Mouse (Mus musculus) midbrain, embryonic 10.5 days (tissue): ENCODE data around the gene Cacul1. TPM values are rescaled to one million over a fixed set of nuclear protein-coding genes. Genes with fewer than 3 reads are reported as not detected.

ENCODE experiments used
- DNase-seq: peaks from one replicate; pipeline ENCODE4 v3.0.0-alpha.2; 2017; ENCODE audit warnings: low spot score
- H3K27ac ChIP-seq: fragments of 300-500 bp; sonication (generic); replicated peaks from 2 replicates; pipeline ENCODE4 v1.5.1; 2016; ENCODE audit warnings: mild to moderate bottlenecking
- H3K27me3 ChIP-seq: fragments of 300-500 bp; sonication (generic); 2 replicates; pipeline ENCODE4 v1.6.1; 2016; ENCODE audit warnings: low read depth, mild to moderate bottlenecking; ENCODE audit not compliant: poor library complexity, severe bottlenecking
- H3K36me3 ChIP-seq: fragments of 300-500 bp; sonication (generic); 2 replicates; pipeline ENCODE4 v1.6.1; 2016; ENCODE audit warnings: mild to moderate bottlenecking, moderate library complexity
- H3K4me1 ChIP-seq: fragments of 300-500 bp; sonication (generic); 2 replicates; pipeline ENCODE4 v1.6.1; 2016
- H3K4me3 ChIP-seq: fragments of 300-500 bp; sonication (generic); 2 replicates; pipeline ENCODE4 v1.5.1; 2016; ENCODE audit warnings: mild to moderate bottlenecking, moderate library complexity
- H3K9me3 ChIP-seq: fragments of 300-500 bp; sonication (generic); replicated peaks from 2 replicates; pipeline ENCODE4 v1.6.1; 2016; ENCODE audit warnings: mild to moderate bottlenecking
- WGBS: fragments of 180-500 bp; shearing (Covaris S2); methylation state at CpG from one replicate; pipeline ENCODE4 v1.1.7; 2016; 5-methylcytosine and 5-hydroxymethylcytosine counted together
- polyA plus RNA-seq: library from polyadenylated mRNA; unstranded; fragments of >200 nt; fragmentation: Nextera tagmentation; extraction: Ambion mirVana; gene quantifications from 2 replicates; pipeline ENCODE4 v1.2.1, GENCODE M21; 2016

Gene Cacul1
- polyA plus RNA-seq, 1 experiment from 2014 or later, result 23.4 TPM

DNA sequence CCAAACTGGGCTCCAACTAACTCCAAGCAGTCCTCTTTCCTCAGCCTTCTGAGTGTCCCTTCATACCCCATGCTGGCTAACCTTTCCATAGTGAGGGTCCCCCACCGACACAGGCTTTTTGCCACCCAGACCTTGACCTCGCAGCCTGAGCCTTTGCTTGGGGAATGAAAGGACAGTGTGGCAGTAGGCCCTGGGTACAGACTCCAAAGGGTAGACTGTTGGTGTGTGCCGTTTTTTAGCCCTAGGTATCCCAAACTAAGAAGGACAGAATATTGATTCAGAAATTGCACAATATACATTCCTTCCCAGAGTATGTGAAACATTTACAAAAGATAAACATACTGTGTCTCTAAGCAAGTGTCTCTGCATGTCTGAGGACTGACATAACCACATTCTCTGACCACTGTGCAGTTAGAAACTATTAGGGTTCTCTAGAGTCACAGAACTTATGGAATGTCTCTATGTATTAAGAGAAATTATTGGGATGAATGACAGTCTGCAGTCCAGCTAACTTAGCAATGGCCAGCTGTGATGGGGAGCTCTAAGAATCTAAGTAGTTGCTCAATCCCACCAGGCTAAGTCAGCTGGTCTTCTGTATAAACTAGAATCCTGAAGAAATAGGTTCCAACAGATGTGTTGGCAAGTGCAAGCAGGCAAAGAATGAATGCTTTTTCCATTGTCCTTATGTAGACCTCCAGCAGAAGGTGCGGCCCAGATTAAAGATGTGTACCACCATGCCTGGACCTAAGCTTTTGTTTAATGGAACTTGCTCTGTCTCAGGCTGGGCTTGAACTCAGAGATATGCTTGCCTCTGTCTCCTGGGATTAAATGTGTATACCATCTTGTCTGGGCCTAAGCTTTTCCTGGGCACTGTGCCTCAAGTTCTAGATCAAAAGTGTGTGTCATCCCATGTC lies 809 bp upstream of the Cacul1 start:
- peak overlapping the region; percentile 95 for H3K27ac ChIP-seq
- H3K27me3 ChIP-seq, result no peaks in the 10 kb centered on the region
- peak overlapping the region; percentile 97 for H3K4me3 ChIP-seq
- H3K36me3 ChIP-seq, result peaks cover 8% of the 10 kb centered on the region; the same call in 1 of the 2 replicates
- no peaks in the 10 kb centered on the region for H3K9me3 ChIP-seq
- 40% methylated on average over 4 of the region's 4 CpGs for WGBS
- H3K4me1 ChIP-seq, result peaks cover 35% of the 10 kb centered on the region
- DNase-seq, result no peak

DNA sequence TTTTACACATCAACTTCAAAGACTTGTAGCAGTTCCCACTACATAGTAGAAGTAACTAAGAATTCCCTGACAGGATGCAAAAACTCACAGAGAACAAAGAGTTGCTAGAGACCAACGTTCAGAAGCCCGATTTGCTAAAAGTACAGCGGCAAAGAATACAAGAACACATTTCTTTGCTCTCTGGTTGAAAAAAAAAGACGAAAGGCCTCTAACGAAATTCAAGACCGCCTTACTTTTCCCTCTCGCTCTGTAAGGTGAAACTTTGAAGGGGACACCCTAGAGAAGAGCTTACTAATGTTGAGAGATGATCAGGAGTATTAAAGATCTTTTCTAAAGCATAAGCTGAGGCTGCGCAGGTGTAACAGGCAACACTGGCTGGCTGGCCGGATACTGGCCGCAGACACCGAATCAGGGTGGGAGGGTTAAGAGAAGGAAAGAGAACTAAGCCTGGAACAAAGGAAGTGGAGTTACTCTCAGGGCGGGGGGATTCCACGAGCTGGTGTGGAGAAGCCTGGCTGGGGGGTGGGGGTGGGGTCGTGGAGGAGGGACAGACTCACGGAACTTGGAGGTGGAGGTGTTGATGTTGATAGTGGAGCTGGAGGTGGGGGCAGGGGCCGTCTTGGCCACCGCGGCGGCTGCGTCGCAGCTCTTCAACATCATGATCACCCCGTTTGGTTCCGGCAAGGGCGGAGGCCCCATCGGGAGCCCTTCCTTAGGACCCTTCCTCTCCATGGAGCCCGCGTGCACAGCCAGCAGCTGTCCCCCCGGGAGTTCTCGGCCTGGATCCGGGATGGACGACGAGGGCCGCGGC lies 849 bp downstream of the Cacul1 start:
- Histone ChIP-seq H3K36me3 (peaks cover 11% of the 10 kb centered on the region; the same call in 1 of the 2 replicates), H3K4me3 (peak overlapping the region; percentile 97), H3K4me1 (peaks cover 35% of the 10 kb centered on the region), H3K27ac (peak overlapping the region; percentile 95), H3K27me3 (no peaks in the 10 kb centered on the region), H3K9me3 (no peaks in the 10 kb centered on the region)
- DNase-seq, result peak; percentile 58
- WGBS, result under 1% methylated on average over 34 of the region's 34 CpGs

DNA sequence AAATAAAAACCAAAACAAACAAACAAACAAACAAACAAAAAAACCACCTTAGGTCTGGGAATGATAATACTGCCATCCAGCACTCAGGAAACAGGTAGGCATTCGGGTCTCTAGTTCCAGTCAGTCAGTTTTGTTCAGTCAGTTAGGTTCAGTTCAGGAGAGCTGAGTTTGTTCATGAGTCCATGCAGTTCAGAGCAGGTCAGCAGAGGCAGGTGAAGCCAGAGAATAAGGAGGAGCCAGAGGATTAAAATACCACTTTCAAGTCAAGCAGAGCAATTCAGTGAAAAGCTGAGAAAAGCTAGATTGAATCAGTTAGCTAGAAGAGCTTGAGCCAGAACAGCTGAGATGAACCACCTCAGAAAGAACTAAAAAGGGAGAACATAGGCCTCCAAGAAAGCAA lies 4.1 kb downstream of the Cacul1 start:
- peaks cover 24% of the 10 kb centered on the region for H3K36me3 ChIP-seq
- H3K9me3 ChIP-seq, result no peaks in the 10 kb centered on the region
- H3K27ac ChIP-seq, result no peak overlapping the region
- peaks cover 35% of the 10 kb centered on the region for H3K4me1 ChIP-seq
- no peak overlapping the region for H3K4me3 ChIP-seq
- WGBS, result 95% methylated on average over 1 of the region's 1 CpGs
- no peak for DNase-seq
- H3K27me3 ChIP-seq, result no peaks in the 10 kb centered on the region

DNA sequence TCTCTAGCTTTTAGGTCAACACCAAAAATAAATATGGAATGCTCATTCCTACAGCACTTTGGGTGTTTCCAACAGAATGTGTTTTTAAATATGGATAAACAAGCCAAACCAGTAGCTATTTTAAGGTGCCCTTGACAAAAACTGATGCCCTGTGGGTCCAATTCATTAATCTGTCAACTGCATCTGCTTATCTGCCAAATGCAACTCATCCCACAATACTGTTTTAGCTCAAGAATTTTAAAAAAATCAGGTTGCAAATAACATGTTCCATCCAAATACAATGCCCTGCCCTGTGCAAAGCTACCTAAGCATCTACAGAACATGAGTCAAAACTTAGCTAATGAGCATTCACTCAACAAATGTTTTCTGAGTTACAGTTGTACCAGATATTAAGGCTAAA lies 20.3 kb downstream of the Cacul1 start:
- H3K27ac ChIP-seq, result no peak overlapping the region
- no peak for DNase-seq
- H3K4me1 ChIP-seq, result peaks cover 9% of the 10 kb centered on the region; the same call in 1 of the 2 replicates
- H3K36me3 ChIP-seq, result peaks cover 30% of the 10 kb centered on the region
- no peak overlapping the region for H3K4me3 ChIP-seq
- no peaks in the 10 kb centered on the region for H3K27me3 ChIP-seq
- H3K9me3 ChIP-seq, result no peaks in the 10 kb centered on the region

DNA sequence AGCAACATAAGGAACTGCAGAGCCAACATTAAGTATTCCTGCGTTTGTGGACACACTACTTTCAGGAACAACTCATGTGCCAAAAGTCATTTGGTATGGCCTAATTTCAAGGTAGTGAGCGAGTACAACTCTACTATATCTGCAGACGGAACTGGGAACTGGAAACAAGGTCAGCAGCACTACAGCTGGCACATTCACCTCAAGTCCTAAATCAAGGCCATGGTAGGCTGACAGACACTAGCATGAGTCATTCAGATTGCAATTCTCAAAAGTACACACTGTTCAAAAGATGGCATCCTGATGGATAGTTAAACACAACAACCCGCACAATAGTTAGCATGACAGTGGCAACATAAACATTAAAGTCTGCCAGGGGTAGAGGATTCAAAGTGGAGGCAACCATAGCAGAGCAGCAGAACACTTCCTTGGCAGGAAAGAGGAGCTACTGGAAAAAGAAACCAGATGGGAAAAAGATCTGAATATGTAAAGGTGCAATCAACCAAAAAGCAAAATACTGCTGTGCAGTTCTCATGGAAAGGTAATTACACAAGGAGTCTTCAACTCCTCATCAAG lies 25.9 kb downstream of the Cacul1 start:
- Histone ChIP-seq H3K4me1 (peaks cover 7% of the 10 kb centered on the region; the same call in 1 of the 2 replicates), H3K4me3 (no peak overlapping the region), H3K27ac (no peak overlapping the region), H3K9me3 (no peaks in the 10 kb centered on the region), H3K36me3 (peaks cover 40% of the 10 kb centered on the region), H3K27me3 (no peaks in the 10 kb centered on the region)
- DNase-seq, result no peak
- WGBS, result 89% methylated on average over 4 of the region's 4 CpGs

DNA sequence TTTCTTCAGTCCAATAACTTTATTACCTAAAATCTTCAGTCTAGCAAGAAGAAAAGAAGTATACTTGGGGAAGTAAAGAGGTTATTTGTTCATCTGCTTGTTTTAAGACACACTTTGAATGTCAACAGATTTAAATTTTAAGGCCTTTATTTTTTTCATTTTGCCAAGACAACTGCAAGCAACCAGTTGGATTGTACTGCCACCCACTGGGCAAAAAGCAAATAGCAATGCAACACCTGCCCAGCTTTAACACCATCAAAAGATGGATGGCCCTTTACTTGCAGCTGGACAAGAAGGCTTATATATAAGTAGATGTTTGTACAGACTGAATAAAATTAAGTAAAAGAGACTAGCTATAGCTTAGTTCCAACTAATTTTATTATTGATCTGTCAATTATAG lies 27.3 kb downstream of the Cacul1 start:
- Histone ChIP-seq H3K4me1 (peaks cover 7% of the 10 kb centered on the region; the same call in 1 of the 2 replicates), H3K27me3 (no peaks in the 10 kb centered on the region), H3K36me3 (peaks cover 41% of the 10 kb centered on the region), H3K9me3 (no peaks in the 10 kb centered on the region), H3K4me3 (no peak overlapping the region), H3K27ac (no peak overlapping the region)
- peak; percentile 19 for DNase-seq

DNA sequence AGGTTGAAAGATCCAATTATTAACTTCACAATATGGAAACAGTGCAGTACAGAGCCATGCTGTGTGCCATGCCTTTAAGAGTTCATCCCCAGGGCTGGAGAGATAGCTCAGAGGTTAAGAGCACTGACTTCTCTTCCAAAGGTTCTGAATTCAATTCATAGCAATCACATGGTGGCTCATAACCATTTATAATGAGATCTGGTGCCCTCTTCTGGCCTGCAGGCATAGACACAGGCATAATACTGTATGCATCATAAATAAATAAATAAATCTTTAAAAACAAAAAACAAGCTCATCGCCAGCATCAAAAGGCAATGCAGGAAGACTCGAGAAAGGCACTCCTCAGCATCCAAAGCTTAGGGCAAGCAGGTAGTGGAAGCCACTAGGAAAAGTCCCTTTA lies 37.5 kb downstream of the Cacul1 start:
- 86% methylated on average over 2 of the region's 2 CpGs for WGBS
- peaks cover 37% of the 10 kb centered on the region for H3K36me3 ChIP-seq
- no peaks in the 10 kb centered on the region for H3K27me3 ChIP-seq
- H3K4me1 ChIP-seq, result no peaks in the 10 kb centered on the region
- H3K27ac ChIP-seq, result no peak overlapping the region
- H3K9me3 ChIP-seq, result no peaks in the 10 kb centered on the region
- DNase-seq, result no peak
- no peak overlapping the region for H3K4me3 ChIP-seq

DNA sequence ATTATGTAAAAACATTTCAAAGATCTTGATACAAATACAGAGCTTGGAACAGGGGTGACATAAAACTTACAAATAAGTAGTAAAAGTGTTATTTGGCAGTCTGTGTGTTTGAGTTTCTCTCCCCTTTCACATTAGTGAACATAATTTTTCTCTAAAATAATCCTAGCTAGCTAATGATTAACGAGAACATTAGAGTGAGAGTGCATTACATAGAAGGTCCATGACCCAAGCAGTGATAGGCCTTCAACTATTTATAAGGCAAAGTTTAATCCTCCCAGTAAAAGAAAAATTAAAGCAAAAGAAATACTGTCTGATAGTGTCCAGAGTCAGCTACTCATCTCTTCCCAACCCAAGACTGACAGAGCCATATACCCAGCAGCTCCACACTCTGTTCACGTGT lies 48.9 kb downstream of the Cacul1 start:
- H3K27me3 ChIP-seq, result no peaks in the 10 kb centered on the region
- peaks cover 53% of the 10 kb centered on the region for H3K36me3 ChIP-seq
- no peaks in the 10 kb centered on the region for H3K9me3 ChIP-seq
- H3K4me1 ChIP-seq, result no peaks in the 10 kb centered on the region
- DNase-seq, result no peak
- 94% methylated on average over 2 of the region's 2 CpGs for WGBS
- no peak overlapping the region for H3K27ac ChIP-seq
- H3K4me3 ChIP-seq, result no peak overlapping the region

DNA sequence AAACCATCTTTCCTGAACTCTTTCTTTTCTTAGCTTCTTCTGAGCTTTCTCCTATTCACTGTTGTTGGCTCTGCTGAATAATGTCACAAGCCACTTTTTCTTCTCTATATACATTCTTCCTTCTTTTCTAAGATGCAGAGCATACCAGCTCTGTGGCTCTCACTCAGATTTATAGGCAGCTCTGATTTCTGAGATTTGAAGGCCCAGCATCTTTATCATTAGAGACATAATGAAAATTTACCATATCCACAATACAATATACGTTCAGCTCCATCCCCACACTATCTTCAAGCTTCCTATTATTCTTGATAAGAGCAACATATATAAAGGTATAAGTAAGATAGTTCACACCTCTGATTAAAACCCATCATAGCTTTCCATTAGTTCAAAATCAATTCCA lies 50.7 kb downstream of the Cacul1 start:
- Histone ChIP-seq H3K4me3 (no peak overlapping the region), H3K9me3 (no peaks in the 10 kb centered on the region), H3K27ac (no peak overlapping the region), H3K36me3 (peaks cover 63% of the 10 kb centered on the region), H3K4me1 (no peaks in the 10 kb centered on the region), H3K27me3 (no peaks in the 10 kb centered on the region)
- 93% methylated on average over 1 of the region's 1 CpGs for WGBS
- no peak for DNase-seq

DNA sequence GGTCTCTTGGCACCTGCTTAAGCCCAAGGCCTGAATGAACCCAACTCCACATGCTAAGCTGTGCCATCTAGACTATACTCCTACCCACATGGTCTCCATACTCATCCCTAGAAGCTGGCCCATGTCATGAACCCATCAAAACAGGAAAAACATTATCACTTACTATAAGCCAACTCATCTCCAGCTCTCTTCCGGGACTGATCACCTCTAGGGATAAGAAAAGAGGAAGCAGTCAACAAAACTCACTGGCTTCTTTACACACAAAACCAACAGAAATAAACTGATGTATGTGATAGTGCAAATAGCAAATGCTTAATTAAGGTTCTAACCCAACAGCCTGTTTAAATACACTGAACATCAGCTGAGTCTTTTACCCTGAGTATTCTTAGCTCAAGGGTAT lies 51.5 kb downstream of the Cacul1 start:
- no peak overlapping the region for H3K27ac ChIP-seq
- WGBS, result 85% methylated on average over 1 of the region's 1 CpGs
- H3K4me1 ChIP-seq, result no peaks in the 10 kb centered on the region
- H3K27me3 ChIP-seq, result no peaks in the 10 kb centered on the region
- H3K9me3 ChIP-seq, result no peaks in the 10 kb centered on the region
- peaks cover 66% of the 10 kb centered on the region for H3K36me3 ChIP-seq
- H3K4me3 ChIP-seq, result no peak overlapping the region
- no peak for DNase-seq

DNA sequence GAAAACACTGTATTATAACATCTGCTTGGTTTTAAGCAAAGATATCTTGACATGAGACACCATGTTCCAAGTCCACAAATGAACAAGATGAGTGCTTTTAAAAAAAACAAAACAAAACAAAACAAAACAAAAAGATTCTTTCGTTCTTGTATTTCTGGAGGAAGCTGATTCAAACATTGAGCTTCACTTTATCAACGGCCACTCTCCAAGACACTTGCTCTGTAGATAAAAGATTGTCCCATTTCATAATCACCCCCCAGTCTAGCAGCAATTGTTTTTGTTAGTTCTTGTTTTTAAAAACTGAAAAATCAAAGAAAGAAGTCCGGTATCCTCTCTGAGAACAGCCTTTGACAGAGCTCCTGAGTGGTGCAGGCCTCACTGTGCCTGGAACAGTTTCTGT lies 52.2 kb downstream of the Cacul1 start:
- Histone ChIP-seq H3K36me3 (peaks cover 65% of the 10 kb centered on the region), H3K4me3 (no peak overlapping the region), H3K27me3 (no peaks in the 10 kb centered on the region), H3K4me1 (no peaks in the 10 kb centered on the region), H3K27ac (no peak overlapping the region), H3K9me3 (no peaks in the 10 kb centered on the region)
- 94% methylated on average over 3 of the region's 3 CpGs for WGBS
- no peak for DNase-seq

DNA sequence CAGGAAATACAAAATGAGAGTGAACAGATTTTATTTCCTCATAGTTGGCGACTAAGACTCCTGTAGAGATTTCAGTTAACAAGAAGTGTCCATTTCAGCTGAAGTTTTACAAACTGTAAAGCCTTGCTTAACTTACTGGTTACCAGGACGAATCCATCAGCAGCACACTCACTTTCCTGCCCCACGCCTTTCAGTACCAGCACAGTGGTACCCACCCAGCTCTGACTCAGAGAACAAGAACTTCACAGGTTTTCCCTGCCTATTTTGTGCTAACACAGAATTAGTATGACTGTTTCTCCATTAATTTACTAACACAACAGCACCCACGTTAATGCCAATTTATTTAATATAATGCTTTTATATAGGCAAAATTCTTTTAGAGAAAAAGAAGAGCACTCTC lies 53.9 kb downstream of the Cacul1 start:
- Histone ChIP-seq H3K27me3 (no peaks in the 10 kb centered on the region), H3K9me3 (no peaks in the 10 kb centered on the region), H3K36me3 (peaks cover 53% of the 10 kb centered on the region), H3K4me1 (no peaks in the 10 kb centered on the region), H3K27ac (no peak overlapping the region), H3K4me3 (no peak overlapping the region)
- WGBS, result 87% methylated on average over 4 of the region's 4 CpGs
- DNase-seq, result no peak

DNA sequence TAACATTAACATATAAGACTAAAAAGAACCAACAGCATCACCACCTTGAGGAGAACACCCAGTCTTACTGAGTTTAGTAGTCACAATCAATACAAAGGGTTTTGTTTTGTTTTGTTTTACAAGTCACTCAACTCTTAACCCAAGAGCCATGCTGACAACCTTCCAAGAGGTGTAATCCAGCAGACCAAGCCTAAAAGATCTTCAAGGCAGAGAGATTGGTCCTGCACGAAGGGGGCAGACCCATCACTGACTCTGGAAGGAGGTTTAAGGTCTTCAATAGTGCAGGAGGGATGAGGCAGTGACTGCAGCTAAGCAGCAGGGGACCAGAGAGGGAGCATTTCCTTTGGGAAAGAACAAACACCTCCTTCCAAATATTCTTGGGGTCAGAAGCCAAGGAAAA lies 55.7 kb downstream of the Cacul1 start:
- no peak overlapping the region for H3K4me3 ChIP-seq
- WGBS, result 63% methylated on average over 1 of the region's 1 CpGs
- no peaks in the 10 kb centered on the region for H3K4me1 ChIP-seq
- no peak overlapping the region for H3K27ac ChIP-seq
- H3K27me3 ChIP-seq, result no peaks in the 10 kb centered on the region
- DNase-seq, result no peak
- H3K36me3 ChIP-seq, result peaks cover 47% of the 10 kb centered on the region
- no peaks in the 10 kb centered on the region for H3K9me3 ChIP-seq
